Mouse (Mus musculus): ENCODE data around the gene Rbfox3.

The Rbfox3 gene

DNA sequence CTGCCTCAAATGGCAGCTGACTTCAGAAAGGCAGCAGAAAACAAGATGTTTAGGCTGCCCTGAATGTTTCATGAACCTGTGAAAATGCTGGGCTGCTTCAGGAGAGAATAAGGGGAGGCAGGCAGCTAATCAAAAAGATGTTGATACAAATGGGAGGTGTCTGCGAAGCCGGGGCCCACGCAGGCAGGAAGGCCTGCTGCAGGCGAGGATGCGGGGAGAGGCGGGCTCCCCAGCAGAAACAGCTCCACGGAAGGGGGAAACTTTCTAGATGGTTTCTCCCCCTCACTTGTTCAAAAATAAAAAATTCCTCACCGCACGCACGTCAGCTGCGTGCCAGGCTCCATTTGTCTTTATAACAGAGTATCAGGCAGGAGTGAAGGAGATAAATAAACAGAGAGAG is 5.7 kb downstream of the Rbfox3 start:
- DNase-seq (ENCODE audit: low spot score): no peak

DNA sequence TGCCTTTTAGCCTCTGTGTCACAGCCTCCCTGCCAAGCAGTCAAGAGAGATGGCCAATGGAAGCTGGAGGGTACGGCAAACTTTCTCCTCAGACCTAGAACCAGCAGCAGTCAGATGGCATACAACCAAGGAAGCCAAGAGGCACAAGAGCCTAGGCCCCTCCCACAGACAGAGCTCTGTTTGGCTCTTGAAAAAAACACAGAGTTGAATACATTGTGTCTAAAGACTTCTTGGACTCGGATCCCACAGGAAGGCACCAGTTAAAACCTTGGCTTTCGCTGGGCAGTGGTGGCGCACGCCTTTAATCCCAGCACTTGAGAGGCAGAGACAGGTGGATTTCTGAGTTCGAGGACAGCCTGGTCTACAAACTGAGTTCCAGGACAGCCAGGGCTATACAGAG is 7.1 kb downstream of the Rbfox3 start:
- no peak for DNase-seq (ENCODE audit: low spot score)

DNA sequence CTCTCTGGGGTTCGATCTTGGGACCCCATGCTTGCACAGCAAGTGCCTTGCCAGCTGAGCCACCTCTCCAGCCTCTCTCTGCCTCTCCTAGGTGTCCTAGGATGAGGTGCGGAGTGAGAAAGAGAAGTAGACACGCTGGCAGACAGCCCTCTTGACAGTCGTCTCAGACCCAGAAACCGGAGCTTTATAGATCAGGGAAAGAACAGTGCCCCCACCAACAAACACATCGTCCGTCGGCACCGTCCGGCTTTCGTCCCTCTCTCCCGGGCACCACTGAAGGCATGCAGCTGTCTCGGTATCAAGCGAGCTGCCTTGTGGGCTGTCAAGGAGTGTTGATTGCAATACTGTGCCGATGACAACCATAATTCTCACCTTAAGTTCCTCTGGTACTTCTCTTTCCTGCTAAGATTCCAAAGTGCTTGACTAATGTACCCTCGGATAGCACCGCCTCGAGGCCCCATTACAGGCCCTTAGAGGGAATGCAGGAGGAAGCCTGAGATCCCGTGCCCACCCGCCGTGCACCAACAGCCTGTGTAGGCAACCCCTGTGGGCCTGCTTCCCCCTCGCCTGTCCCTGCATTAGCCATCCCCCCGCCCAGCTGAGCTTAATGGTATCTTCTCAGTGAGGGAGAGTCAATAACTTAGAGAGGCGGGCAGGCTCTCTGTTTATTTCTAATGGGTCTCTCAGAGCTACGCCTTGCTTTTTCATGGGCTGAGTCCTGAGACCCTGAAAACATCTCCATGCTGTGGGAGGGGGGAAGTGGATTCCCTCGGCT is 11.4 kb downstream of the Rbfox3 start:
- DNase-seq (ENCODE audit: low spot score): no peak

DNA sequence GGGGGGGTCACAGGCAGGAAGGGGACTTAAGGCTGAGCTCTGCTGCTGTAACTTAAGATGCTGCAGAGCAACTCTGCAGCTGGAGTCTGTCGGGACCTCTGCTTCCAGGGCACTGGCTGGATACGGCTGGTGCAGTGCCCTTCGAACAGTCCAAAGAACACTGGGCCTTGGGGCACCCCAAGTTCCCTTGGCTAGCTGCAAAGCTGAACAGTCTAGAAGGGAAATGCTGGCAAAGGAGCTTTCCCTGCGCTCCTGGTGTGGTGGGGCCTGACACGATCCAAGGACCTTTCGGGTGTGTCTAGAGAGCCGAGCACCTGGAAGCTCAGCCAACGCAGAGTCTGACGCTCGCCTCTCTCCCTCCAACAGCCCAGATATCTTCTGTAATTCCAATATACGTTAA is 12.8 kb downstream of the Rbfox3 start:
- no peak for DNase-seq (ENCODE audit: low spot score)

DNA sequence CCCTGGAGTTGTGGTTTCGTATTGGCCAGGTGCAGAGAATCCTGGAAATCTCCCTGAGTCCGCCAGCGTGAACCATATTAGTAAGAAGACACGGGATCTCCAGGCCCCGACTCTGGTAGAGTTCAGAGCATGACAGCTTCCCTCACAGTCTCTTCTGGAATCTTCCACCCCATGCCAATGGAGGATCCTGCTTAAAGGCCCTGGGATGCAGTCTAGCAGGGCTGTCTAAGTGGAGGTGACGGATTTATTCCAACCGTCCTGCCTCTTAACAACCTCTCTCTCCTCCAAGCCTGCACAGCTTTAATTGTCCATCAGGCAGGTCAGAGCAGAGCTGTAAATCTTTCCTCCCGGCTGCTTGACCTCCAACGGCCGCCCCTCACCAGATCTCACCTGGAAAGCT is 13.2 kb downstream of the Rbfox3 start:
- no peak for DNase-seq (ENCODE audit: low spot score)

DNA sequence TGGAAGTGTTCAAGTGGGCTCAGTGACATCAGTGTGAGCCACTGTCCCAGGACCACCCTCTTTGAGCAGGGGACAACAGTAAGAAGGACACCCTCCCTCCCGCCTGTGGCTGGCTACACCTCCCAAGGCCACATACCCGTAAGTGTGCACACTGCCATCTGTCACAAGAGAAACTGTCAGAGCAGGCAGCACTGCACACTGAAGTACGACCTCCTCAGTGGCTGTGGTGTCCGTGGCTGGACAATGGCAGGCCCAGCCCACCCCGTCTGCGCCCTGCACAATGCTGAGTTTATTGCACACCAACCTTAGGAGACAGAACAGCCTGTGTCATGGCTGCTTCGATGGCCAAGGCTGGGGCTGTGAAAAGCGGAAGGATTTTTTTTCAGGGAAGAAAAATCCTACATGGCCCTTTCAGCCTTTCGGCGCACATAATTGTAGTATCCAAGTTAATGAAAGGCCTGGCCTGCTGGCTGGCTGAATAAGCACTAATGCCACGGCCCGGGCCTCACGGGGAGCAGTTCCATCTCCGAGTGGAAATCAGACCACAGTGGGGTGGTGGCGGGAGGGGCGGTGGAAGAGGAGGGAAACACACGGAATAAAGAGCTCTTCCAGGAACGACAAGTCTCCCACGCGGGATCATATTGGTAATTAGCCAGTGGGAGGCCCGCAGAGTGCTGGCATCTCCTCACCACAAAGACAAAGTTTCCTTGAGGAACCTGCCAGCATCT is 14.1 kb downstream of the Rbfox3 start:
- no peak for DNase-seq (ENCODE audit: low spot score)

DNA sequence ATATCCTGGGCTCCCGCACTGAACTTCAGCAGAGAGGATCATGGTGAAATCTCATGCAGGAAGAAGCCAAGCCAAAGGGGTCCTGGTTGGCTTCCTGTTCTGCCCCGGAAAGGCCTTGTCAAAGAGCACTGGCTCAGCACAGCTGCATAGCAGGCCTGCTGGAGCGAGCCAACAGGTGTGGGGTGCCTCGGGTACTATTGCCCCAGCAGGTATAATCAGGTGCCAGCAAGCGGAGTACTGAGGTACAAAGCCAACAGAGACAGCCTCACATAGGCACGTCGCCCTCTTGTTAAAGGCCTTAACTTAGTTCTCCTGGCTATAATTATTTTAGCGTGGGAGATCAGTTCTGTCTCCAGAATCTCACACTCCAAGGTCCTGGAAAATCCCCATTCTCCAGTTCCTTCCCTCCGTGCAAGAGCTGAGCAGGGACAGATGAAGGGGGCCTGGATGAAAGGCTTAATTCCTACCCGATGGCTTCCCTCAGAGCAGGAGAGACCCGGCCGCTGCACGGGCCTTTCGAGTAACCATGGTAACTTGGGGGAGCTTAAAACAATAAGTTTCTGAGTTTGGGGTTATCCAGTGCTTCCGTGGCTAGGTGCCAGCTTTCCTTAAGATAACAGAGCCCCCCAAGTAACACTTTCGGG is 15.2 kb downstream of the Rbfox3 start:
- no peak for DNase-seq (ENCODE audit: low spot score)

DNA sequence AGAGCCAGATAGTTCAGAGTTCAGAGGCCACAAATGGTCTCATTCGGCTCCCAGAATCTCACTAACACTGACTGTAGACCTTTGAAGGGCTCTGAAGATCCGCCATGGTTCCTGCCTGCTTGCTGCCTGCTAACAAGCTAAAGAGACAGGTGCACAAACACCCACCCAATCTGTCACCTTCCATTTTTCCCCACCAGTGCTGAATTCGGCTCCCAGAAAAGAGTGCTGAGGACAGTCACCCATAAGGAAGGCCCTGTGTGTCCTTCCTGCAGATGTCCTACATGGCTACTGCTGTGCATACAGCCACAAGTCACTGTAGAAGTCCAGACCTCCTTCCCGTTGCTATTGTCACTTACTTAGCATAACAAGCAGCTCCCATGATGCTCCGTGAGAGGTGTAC is 16.6 kb downstream of the Rbfox3 start:
- no peak for DNase-seq (ENCODE audit: low spot score)

DNA sequence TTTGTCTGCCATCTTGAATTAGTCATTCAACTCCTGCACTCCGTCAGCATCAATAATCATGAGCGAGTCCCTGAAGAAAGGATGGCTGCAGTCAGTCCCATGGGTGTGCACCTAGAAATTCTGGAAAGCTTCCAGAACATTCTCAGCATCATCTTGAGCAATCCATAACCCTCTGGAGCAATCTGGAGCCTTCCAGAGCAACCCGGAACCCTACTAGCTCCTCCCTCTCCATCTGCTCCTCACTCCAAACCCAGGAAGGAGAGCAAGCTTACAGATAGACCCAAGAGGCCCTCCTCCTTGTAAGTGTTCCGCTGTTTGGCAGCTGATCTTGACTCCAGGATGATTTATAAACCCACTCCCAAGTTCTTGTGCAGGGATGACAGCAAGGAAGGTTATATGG is 17.2 kb downstream of the Rbfox3 start:
- no peak for DNase-seq (ENCODE audit: low spot score)

DNA sequence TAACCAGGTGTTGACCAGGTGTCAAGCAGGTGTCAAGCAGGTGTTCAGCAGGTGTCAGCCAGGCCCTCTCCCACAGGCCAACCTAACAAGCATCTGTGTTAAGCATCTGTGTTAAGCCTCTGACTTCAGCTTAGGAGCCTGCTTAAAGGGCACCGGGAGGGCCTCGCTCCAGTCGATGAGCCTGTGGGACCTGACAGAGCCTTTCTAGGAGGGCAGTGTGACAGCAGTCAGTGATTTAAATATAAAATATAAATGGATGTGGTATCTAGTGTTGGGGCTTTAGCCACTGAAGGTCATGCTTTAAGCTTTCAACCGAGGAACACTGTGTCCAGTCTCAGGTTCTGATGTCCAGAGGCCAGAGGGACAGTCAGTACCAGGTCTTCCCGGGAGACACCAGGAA is 18.5 kb downstream of the Rbfox3 start:
- no peak for DNase-seq (ENCODE audit: low spot score)

DNA sequence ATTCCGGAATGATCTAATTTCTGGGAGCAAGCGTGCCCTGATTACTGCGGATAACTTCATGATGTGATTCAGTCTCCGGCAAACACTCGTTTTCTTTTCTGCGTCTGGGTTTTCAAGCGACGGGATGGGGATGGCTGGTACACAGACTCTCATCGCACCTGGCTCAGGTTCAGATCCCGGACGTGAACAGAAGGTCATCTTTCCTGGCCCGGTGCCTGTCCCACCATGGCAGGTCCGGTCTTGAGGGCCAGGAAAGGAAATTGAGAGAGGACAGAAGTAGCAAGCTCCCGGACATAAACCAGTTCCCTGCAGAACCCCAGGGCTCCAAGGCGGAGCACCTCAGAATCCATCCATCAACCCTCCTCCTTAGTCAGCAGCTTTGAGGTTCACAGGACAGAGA is 19.9 kb downstream of the Rbfox3 start:
- no peak for DNase-seq (ENCODE audit: low spot score)

DNA sequence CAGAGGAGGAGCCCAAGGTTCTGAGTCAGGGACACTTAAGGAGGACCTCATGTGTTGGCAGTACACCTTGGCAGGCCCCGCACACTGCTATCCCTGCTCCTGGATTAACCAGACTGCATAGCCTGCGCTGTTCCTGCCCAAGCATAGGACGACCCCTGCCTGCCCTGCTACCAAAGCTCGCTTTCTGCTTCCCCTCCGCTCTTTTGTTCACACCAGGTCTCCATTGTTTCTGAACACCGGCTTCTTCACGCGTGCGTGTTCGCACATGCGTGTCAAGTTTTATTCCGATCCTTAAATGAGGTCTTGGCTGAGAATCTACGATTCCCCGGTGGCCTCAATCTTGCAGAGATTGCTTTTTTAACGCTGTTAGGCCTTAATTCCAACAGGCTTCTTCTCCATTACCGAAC is 20.4 kb downstream of the Rbfox3 start:
- DNase-seq (ENCODE audit: low spot score): no peak

DNA sequence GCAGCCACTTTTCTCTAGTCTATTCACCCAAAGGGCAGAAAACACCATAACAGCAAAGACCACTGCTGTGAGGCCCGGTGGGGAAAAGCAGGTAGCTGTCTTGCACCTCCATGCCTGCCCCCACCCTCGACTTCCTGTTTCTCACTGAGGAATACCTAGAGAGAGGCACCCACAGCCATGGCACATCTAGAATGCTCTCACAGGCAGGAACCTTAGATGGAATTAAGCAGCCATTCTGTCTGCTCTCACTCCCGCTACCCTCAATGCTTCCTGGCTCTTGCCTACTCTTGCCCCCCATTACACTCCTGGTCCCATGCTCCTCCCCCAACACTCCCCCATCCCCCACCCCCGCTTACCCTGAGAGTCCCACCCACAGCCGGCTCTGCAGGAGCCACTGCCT is 20.9 kb downstream of the Rbfox3 start:
- DNase-seq (ENCODE audit: low spot score): no peak

DNA sequence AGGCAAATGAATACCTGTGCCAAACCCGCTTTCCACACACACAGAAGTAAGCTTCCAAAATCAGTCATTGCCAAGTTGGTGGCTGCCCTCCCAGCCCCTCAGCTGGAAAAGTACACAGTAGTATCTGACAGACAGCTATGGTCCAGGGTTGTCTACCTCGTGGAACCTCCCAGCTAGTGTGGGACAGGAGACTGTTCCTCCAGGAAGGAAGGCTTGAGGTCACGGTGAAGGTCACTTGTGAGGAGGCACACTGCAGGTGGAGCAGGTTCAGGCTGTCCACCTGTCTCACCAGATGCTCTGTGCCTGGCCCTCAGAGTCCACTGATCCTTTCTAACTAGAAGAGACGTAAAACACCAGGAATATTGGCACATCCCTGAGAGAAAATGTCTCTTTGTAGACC is 21.9 kb downstream of the Rbfox3 start:
- no peak for DNase-seq (ENCODE audit: low spot score)

DNA sequence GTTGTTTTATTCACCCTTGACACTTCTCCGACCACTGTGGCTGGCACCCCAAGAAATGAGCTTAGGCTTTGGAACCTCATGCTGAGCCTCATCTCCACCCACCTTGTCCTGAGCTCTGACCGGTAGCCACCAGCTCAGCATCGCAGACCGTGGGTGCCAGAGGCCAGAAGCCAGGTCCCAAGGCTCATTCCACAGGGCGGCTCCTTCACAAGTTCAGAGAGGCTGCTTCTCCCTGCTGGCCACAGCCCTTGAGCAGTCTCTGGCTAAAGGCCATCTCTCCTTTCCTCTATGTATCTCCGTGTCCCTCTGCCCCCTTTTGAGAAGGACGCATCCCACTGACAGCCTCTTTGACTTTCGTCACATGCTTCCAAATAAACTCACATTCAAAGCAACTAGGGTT is 23.0 kb downstream of the Rbfox3 start:
- no peak for DNase-seq (ENCODE audit: low spot score)

DNA sequence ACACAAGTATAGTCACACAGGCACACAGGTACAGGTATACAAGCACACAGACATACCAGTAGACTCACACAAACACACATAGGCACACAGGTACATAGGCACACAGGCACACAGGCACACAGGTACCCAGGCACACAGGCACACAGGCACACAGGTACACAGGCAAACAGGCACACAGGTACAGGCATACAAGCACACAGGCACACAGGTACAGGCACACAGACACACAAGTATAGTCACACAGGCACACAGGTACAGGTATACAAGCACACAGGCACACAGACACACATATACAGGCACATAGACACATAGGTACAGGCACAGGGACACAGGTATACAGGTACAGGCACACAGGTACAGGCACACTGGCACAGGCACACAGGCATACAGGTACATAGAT is 24.2 kb downstream of the Rbfox3 start:
- no peak for DNase-seq (ENCODE audit: low spot score)

DNA sequence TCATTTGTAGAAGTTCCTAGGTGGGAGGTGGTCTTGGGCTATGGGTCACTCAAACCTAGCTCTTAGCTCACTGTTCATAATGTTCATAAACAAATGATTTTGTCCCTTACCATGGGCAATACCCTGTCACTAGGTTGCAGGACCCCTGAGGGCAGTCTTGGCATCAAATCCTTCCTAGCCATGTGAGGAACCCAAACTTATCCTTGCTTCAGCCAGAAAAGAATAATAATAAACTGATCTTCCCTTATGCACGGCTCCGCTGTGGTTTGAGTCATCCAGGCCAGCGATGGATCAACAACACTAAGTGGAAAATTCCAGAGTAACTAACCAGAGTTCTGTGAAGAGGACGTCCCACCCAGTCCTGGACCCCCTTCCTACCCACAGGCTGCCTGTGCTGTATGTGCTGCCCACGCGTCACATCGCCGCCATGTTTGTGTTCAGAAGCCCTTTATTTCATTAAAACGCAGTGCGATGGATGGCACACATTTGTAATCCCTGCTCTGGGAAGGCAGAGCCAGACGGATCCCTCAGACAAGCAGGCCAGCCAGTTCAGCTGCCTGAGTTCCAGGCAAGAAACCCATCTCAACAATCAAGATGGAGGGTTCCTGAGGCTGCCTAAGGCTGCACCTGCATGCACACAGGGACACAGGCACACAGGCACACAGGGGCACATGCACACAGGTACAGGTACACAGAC is 25.0 kb downstream of the Rbfox3 start:
- no peak for DNase-seq (ENCODE audit: low spot score)

DNA sequence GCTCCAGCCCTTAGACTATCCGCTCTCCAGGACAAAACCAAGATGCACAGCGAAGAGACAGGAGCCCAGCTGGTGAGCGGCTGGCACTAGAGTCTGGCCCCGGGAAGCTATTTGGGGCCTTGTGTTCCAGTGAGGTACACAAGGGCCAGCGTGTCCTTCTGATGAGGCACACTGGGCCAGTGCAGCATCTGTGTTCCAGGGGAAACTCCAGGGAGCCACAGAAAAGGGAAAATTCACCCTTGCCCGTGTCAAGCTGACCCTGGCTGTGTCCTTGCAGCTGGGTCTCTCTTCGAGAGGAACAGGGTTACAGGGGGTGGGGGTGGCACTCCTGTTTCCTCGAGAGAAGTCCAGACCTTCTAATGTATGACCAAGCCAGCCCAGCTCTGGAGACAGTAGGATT is 25.8 kb downstream of the Rbfox3 start:
- no peak for DNase-seq (ENCODE audit: low spot score)

DNA sequence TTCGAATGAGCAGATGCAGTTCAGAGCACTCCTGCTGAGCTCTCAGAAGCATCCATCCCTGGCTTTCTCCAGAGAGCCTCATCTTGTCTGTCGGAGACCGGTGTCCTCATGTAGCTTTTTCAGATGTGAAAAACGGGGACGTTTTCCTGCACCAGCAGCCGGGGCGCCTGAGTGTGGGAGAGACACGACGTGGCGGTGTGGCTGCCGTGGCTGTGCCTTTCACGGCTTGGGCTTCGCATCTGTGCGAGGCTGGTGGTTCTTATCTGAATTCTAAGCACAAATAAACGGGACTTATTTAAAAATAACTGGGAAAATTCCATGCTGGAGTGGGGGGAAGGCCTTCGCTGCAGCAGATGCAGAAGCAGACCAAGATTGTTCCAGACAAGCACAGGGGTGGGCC is 26.3 kb downstream of the Rbfox3 start:
- no peak for DNase-seq (ENCODE audit: low spot score)

DNA sequence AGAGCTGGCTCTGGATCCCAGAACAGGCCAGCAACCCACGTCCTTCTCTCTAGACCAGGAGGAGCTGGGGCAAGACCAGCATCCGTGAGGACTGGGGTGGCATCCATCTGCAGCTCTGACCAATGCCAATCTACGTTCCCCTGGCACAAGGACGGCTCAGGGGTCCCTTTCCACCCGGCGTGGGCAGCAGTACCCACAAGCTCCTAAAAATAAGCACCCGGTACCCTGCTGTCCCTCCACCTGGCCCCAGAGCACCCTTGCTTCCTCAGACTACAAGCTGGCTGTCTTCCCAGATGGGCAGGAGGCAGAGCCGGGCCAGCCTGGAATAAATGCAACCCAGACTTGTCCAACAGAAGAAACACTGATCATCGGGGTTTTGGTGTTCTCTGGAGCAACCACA is 28.3 kb downstream of the Rbfox3 start:
- no peak for DNase-seq (ENCODE audit: low spot score)

DNA sequence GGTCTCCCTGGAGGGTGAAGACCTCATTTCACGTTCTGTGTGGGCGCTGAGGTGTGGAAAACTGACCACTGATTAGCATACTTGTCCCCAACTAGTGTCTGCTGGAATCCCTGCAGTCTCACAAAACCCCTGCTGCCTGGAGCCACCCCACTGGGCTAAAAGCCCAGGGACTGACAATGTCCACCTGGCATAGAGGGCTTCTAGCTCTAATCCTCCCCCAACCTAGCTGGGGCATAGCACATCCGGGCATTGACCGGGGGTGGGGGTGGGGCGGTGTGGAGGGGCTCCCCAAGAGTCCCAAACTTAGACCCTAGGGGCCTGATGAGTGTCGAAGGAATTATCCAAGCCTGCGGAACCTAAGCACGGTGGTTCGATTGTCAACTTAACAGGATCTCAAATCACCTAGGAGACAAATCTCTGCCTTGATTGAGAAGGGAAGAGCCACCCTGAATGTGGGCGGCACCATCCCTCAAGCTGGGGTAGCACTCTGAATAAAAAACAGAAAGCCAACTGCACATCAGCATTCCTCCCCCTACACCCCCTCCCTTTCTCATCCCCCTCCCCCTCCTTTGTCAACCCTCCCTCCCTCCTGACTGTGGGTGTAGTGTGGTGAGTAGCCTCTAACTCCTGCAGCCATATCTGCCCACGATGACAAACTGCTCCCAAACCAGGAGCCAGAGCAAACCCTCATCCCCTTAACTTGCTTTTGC is 29.5 kb downstream of the Rbfox3 start:
- no peak for DNase-seq (ENCODE audit: low spot score)

DNA sequence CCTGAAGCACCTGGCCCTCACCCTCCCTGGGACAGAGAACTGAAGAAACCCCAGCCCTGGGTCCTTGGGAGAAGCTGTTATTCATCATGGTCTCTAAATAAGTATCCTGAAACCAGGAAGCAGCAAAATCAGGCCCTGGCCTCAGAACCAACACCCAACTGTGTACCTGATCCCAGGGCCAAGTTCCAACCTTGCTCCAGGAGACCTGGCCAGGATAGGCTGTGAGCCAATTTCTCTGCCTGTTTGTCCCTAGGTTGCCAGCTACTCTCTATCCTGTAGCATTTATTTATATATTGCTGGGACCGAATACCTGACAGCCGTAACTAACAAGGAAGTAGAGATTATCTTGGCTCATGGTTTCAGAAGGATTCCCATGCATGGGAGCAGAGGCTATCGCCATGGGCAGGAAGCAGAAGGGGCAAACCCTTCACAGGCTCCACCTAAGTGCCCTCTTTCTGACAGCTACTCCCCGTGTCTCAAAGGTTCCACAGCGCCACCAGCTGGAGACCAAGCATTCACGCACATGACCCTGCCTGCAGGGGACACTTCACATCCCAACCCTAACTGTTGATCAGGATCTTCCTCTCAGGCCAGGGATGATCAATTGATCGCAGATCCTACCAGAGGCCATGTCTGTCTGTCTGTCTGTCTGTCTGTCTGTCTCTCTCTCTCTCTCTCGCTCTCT is 31.8 kb downstream of the Rbfox3 start:
- no peak for DNase-seq (ENCODE audit: low spot score)

Data from urinary bladder, postnatal 25 days (tissue).